Mouse (Mus musculus) kidney, adult 2 months (tissue): Measurements from ENCODE around the gene Abhd15. TPM values are rescaled to one million over a fixed set of nuclear protein-coding genes. Genes with fewer than 3 reads are reported as not detected.
"Not testable (repeated sequence)": the region's sequence is repeated elsewhere in the genome, so short reads cannot be mapped to it uniquely, and the experiment has no call there.

ENCODE experiments used
- DNase-seq: peaks from one replicate; pipeline ENCODE4 v3.0.0; 2021
- H3K27ac ChIP-seq: fragments of 200-500 bp; 2 replicates; pipeline ENCODE4 v1.5.1; 2012; ENCODE audit warnings: low read depth, low read length, control low read depth, inconsistent platforms; ENCODE audit not compliant: insufficient read depth
- H3K27me3 ChIP-seq: fragments of 200-500 bp; replicated peaks from 2 replicates; pipeline ENCODE4 v1.6.1; 2012; ENCODE audit warnings: mild to moderate bottlenecking, moderate library complexity, low read length, inconsistent platforms; ENCODE audit not compliant: control insufficient read depth, insufficient read depth
- H3K36me3 ChIP-seq: fragments of 200-500 bp; 2 replicates; pipeline ENCODE4 v1.6.1; 2012; ENCODE audit warnings: mild to moderate bottlenecking, moderate library complexity, low read length, inconsistent platforms; ENCODE audit not compliant: control insufficient read depth, insufficient read depth
- H3K4me1 ChIP-seq: fragments of 200-500 bp; 2 replicates; pipeline ENCODE4 v1.6.1; 2011; ENCODE audit warnings: low read length; ENCODE audit not compliant: control insufficient read depth, insufficient read depth
- H3K4me3 ChIP-seq: fragments of 200-500 bp; 2 replicates; pipeline ENCODE4 v1.5.1; 2011; ENCODE audit warnings: mild to moderate bottlenecking, low read depth, low read length, control low read depth; ENCODE audit not compliant: insufficient read depth
- CTCF ChIP-seq: fragments of 200-500 bp; conservative IDR thresholded peaks from 2 replicates; pipeline ENCODE4 v1.5.1; 2011; ENCODE audit warnings: low read depth, mild to moderate bottlenecking, control low read depth, low read length, moderate library complexity, mixed read lengths; ENCODE audit not compliant: insufficient read depth, insufficient read length
- POLR2A ChIP-seq: fragments of 200-500 bp; IDR thresholded peaks from one replicate; pipeline ENCODE4 v1.6.1; 2011; ENCODE audit warnings: low read depth, low read length, control low read depth
- WGBS: fragments of 180-500 bp; shearing (Covaris S2); methylation state at CpG from one replicate; pipeline ENCODE4 v1.1.7; 2018; 5-methylcytosine and 5-hydroxymethylcytosine counted together
- polyA plus RNA-seq: library from polyadenylated mRNA; depleted of rRNA; stranded (reverse); fragments of >200 nt; gene quantifications from 2 replicates; pipeline ENCODE4 v1.2.3, GENCODE M21; 2012

Gene Abhd15
- polyA plus RNA-seq, 1 experiment, result 2.7 TPM

DNA sequence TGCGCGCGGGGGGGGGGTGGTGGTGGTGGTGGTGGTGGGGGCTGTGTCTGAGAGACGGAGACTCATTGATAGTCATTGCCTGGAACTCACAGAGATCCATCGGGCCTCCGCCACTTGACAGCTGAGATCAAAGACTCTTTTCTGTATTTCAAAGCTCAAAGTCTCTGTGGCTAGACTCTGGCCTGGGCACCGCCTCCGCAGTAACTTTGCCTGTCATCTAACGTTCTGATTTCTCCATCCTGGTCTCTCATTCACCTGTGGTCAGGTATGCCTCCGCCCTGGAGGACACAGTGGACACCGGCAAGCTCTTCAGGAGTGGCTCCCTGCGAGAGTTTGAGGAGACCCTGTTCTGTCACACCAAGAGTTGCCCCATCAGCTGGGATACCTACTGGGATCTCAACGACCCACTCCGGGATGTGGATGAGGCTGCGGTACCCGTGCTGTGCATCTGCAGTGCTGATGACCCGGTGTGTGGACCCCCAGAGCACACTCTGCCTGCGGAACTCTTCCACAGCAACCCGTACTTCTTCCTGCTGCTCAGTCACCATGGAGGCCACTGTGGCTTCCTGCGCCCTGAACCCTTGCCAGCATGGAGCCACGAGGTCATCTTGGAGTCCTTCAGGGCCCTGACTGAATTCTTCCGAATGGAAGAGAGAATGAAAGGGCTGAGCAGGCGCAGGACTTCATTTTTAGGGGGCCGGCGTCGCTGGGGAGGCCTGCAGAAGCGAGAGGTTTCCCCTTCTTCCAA, 3.3 kb downstream of the Abhd15 start:
- TF ChIP-seq CTCF (no peak), POLR2A (no peak)
- WGBS, result 84% methylated on average over 27 of the region's 27 CpGs
- DNase-seq, result no peak
- H3K27me3 ChIP-seq, result no peaks in the 10 kb centered on the region
- no peaks in the 10 kb centered on the region for H3K36me3 ChIP-seq
- H3K27ac ChIP-seq, result no peak overlapping the region
- H3K4me3 ChIP-seq, result no peak overlapping the region
- H3K4me1 ChIP-seq, result peaks cover 6% of the 10 kb centered on the region; the same call in 1 of the 2 replicates

DNA sequence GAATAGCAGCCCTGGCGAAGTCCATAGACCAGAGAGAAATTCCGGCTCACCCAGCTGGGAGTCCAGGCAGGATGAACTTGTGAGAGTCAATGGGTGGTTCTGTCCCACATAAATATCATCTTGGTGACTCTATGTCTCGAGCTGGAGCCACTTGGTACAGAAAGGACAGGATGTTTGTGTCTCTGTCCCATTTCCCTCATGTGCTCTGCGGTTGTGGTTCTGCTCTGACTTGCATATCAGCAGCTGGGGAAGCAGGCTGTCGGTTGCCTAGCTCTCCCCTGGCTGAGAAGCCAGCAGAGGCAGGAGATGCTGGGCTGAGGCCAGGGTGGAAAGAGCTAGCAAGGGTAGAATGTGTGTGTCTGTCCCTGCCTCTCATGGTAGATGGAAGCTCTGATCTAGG, 4.1 kb downstream of the Abhd15 start, which contains the start of gene Gm10392:
Gm10392 (minus strand) TSS at position 156 of the 400 bp plus-strand sequence.
- TF ChIP-seq CTCF, result no peak
- TF ChIP-seq POLR2A, result no peak
- peak; percentile 53 for DNase-seq
- Histone ChIP-seq H3K4me3 (no peak within 1 kb of the TSS), H3K27me3 (no peaks in the 10 kb centered on the region), H3K36me3 (no peaks in the 10 kb centered on the region), H3K27ac (no peak within 1 kb of the TSS), H3K4me1 (peaks cover 6% of the 10 kb centered on the region; the same call in 1 of the 2 replicates)
- WGBS, result 69% methylated on average over 5 of the region's 5 CpGs

DNA sequence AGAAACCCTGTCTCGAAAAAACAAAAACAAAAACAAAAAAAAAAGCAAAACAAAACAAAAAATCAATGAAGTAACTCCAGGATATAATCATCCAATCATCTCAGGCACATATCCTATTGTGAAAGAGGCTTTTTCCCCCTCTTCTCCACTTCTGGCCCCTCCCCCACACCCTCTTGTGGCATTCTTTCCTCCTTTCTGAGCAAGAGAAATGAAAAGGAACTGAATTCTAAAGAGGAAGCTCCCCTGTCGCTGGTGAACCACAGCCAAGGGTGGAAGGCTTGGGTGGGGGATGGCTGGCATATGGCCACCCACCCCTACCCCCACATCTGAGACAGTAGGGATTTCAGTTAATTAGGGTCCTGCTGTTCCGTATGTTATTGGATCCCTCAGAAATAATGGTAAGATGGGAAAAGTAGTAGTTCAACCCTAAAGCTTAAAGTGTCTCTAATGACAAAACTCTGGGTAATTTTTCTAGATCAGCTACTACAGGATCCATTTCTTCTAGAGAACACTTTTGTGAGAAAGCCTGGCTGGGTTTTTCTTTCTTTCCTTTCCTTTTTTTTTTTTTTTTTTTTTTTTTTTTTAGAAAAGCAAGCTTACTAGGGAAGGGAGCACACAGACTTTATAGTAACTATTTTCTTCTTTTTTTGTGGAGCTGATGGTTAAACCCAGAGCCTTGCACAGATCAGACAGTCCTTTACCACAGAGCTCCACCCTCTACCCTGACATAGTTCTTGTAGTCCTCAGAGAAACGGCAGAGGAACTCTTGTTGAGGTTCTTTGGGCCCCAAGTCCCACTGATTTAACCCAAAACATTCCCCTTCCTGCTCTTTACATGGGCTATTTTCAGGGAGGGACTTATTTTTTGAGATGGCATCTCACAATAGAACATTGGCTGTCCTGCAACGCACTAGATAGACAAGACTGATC, 5.9 kb downstream of the Abhd15 start:
- no peak overlapping the region for H3K4me3 ChIP-seq
- no peaks in the 10 kb centered on the region for H3K27me3 ChIP-seq
- H3K36me3 ChIP-seq, result no peaks in the 10 kb centered on the region
- WGBS, result 68% methylated on average over 5 of the region's 5 CpGs
- H3K4me1 ChIP-seq, result no peaks in the 10 kb centered on the region
- no peak overlapping the region for H3K27ac ChIP-seq
- DNase-seq, result no peak
- TF ChIP-seq POLR2A (no peak), CTCF (no peak)

DNA sequence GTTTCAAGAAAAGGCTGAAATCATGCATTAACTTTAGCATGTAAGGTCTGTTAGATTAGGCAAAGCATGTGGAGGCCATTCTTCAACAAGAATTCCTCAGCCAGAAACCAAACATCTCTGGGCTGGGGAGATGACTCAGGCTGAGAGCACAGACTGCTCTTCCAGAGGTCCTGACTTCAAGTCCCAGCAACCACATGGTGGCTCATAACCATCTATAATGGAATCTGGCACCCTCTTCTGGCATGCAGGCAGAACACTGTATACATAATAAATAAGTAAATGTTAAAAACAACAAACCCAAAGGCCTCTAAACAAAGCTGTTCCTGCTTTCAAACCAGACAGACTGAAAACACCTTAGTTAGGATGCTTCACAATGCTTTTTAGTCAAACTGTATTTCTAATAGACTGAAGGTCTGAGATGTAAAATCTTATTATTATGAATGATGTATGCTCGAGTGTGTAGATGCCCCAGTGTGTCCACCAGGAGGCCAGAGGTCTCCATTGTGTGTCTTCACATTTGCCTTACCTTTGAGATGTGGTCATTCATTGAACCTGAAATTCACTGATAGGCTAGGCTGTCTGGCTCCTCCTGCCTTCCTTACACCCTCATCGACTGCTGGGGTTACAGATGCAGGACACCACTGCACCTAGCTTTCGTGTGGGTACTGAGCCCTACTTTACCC, 11.0 kb downstream of the Abhd15 start:
- Histone ChIP-seq H3K27ac (no peak overlapping the region), H3K36me3 (no peaks in the 10 kb centered on the region), H3K27me3 (no peaks in the 10 kb centered on the region), H3K4me3 (no peak overlapping the region), H3K4me1 (no peaks in the 10 kb centered on the region)
- no peak for DNase-seq
- 0 out of 2 replicates have a peak, but pooled peaks have one; percentile 1 for TF ChIP-seq CTCF
- TF ChIP-seq POLR2A, result no peak
- WGBS, result 78% methylated on average over 3 of the region's 3 CpGs

DNA sequence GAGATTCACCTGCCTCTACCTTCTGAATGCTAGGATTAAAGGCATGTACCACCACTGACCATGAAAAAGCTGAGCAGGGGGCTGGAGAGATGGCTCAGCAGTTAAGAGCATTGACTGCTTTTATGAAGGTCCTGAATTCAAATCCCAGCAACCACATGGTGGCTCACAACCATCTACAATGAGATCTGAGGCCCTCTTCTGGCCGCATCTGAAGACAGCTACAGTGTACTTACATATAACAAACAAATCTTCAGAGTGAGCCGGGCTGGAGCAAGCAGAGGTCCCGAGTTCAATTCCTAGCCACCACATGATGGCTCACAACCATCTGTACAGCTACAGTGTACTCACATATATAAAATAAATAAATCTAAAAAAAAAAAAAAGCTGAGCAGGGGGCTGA, 13.5 kb downstream of the Abhd15 start:
- H3K4me1 ChIP-seq, H3K27ac ChIP-seq, H3K27me3 ChIP-seq, H3K36me3 ChIP-seq, DNase-seq, H3K4me3 ChIP-seq: not testable (repeated sequence)
- 92% methylated on average over 3 of the region's 3 CpGs for WGBS

DNA sequence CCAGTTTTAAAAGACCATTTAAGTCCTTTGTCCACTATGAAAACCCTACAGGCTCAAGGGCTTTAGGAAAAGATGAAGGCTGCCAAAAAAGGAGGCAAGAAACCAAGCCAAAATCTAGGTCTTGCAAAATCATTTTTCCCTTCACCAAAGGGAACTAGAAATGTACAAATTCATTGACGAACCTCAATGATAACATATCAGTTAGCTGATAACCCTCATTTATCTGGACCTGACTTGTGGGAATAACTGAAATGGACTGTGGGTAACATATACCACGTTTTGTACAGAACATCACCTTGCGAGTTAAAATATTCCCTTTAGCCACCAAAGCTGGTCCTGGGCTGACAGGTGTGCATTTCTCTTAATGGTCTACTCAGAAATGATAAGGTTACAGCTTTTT, 14.7 kb downstream of the Abhd15 start:
- no peaks in the 10 kb centered on the region for H3K27me3 ChIP-seq
- 86% methylated on average over 3 of the region's 3 CpGs for WGBS
- DNase-seq, result no peak
- no peaks in the 10 kb centered on the region for H3K4me1 ChIP-seq
- H3K27ac ChIP-seq, result no peak overlapping the region
- no peak overlapping the region for H3K4me3 ChIP-seq
- TF ChIP-seq CTCF (no peak), POLR2A (no peak)
- no peaks in the 10 kb centered on the region for H3K36me3 ChIP-seq

DNA sequence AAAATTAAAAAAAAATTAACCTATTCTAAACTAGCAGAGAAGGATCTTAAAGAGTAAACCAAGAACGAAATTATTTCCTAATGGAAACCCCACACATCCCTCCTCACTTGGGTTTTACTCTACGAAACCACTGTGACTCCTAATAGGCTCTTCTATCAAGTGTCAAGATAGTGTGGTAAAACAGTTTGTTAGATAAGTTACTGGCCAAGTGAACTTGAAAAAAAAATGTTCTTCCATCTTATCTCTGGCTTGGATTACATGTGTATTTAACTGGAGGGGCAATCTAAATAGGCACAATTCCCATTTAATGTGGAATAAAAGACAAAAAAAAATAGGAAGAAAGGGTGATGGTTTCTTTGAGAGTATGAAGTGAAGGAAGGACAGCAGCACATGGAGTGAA, 15.9 kb downstream of the Abhd15 start:
- no peaks in the 10 kb centered on the region for H3K4me1 ChIP-seq
- WGBS, result 91% methylated on average over 2 of the region's 2 CpGs
- no peak for DNase-seq

More for the DNA sequence above, 15.9 kb downstream of the Abhd15 start:
- Histone ChIP-seq H3K36me3 (no peaks in the 10 kb centered on the region), H3K27ac (no peak overlapping the region), H3K4me3 (no peak overlapping the region), H3K27me3 (no peaks in the 10 kb centered on the region)
- TF ChIP-seq CTCF (no peak), POLR2A (no peak)
